Mouse (Mus musculus): ENCODE data around the gene Gsdma.

DNA sequence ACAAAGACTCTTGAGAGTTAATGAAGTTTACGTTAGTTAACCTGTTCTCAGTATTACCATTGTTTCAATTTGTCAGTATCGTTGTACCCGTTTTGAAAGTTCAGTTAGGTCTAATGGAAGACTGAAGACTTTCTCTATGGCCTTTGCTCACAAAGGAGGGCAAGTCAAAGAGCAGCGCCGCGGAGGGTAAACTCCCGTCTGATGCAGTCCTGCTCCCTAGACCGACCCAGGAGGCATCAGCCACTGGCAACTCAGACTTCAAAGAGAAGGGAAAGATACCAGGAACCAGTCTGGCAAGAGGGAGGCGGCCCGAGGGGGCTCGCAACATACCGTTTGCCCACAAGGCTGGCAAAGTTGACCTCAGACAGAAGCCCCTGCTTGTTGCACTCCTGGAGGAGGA is 49.6 kb downstream of the Gsdma start:
- TF ChIP-seq JUND (IDR thresholded peaks at IDR 0.05; ENCODE audit: low read depth, low read length) (no peak), NRF1 (IDR thresholded peaks at IDR 0.05; ENCODE audit: insufficient read depth, low read depth, low read length, poor library complexity, severe bottlenecking) (no peak), TCF12 (IDR thresholded peaks at IDR 0.05; ENCODE audit: low read depth, low read length) (no peak), MAFK (IDR thresholded peaks at IDR 0.05; ENCODE audit: borderline replicate concordance, low read depth, low read length) (no peak), NELFE (IDR thresholded peaks at IDR 0.05; ENCODE audit: low read depth, low read length) (no peak), HCFC1 (IDR thresholded peaks at IDR 0.05; ENCODE audit: low read depth, low read length) (no peak), BHLHE40 (IDR thresholded peaks at IDR 0.05; ENCODE audit: borderline replicate concordance, low read depth, low read length) (no peak), GABPA (IDR thresholded peaks at IDR 0.05; ENCODE audit: low read depth, low read length) (no peak), EP300 (IDR thresholded peaks at IDR 0.05; ENCODE audit: low read depth in 1 of 2, low read length in 2 of 2) (no peak), ELF1 (IDR thresholded peaks at IDR 0.05; ENCODE audit: low read depth, low read length) (no peak), CTCF (IDR thresholded peaks at IDR 0.05 in 2 of 3, conservative IDR thresholded peaks at IDR 0.05 in 1 of 3; ENCODE audit: control insufficient read depth in 1 of 3, insufficient read depth in 1 of 3, low read depth in 2 of 3, low read length in 3 of 3, poor library complexity in 1 of 3, severe bottlenecking in 1 of 3) (no peak), CHD1 (IDR thresholded peaks at IDR 0.05; ENCODE audit: low read depth, low read length) (no peak), TBP (IDR thresholded peaks at IDR 0.05; ENCODE audit: low read depth, low read length) (no peak), POLR2A (IDR thresholded peaks at IDR 0.05; ENCODE audit: control insufficient read depth in 1 of 2, insufficient read depth in 1 of 2, low read depth in 1 of 2, low read length in 2 of 2, poor library complexity in 1 of 2) (no peak)

Data from MEL (cell line).